Mouse (Mus musculus): Measurements from ENCODE around the gene Tmem248.

Gene Tmem248

GRCm38 (mm10) chr5:130200233-130201029, 16.4 kb upstream of the Tmem248 start:
- DNase-seq (ENCODE audit: low spot score in 2 of 2), result no peak

- DNase-seq (ENCODE audit: low spot score in 2 of 2), result no peak
These were observed 12.9 kb upstream of the Tmem248 start for GRCm38 (mm10) chr5:130203948-130204347.

GRCm38 (mm10) chr5:130204560-130204959, 12.3 kb upstream of the Tmem248 start:
- no peak for DNase-seq (ENCODE audit: low spot score in 2 of 2)

GRCm38 (mm10) chr5:130205441-130206023, 11.3 kb upstream of the Tmem248 start:
- DNase-seq (ENCODE audit: low spot score in 2 of 2), result no peak

GRCm38 (mm10) chr5:130207299-130207698, 9.6 kb upstream of the Tmem248 start:
- DNase-seq (ENCODE audit: low spot score in 2 of 2), result no peak

GRCm38 (mm10) chr5:130212956-130213355, 3.9 kb upstream of the Tmem248 start:
- DNase-seq (ENCODE audit: low spot score in 2 of 2), result no peak

- DNase-seq (ENCODE audit: low spot score in 2 of 2), result no peak
These were observed 525 bp downstream of the Tmem248 start for GRCm38 (mm10) chr5:130217406-130217805.

- DNase-seq (ENCODE audit: low spot score in 2 of 2), result no peak
These were observed 1.5 kb downstream of the Tmem248 start for GRCm38 (mm10) chr5:130218336-130218735.

GRCm38 (mm10) chr5:130221316-130221715, 4.4 kb downstream of the Tmem248 start:
- no peak for DNase-seq (ENCODE audit: low spot score in 2 of 2)

GRCm38 (mm10) chr5:130221760-130222145, 4.9 kb downstream of the Tmem248 start:
- no peak for DNase-seq (ENCODE audit: low spot score in 2 of 2)

- peak; percentile 95 to 99 for DNase-seq (ENCODE audit: low spot score in 2 of 2)
These were observed 5.5 kb downstream of the Tmem248 start for GRCm38 (mm10) chr5:130222146-130223004.

- DNase-seq (ENCODE audit: low spot score in 2 of 2), result no peak
These were observed 9.9 kb downstream of the Tmem248 start for GRCm38 (mm10) chr5:130226790-130227189.

GRCm38 (mm10) chr5:130228120-130228519, 11.2 kb downstream of the Tmem248 start:
- no peak for DNase-seq (ENCODE audit: low spot score in 2 of 2)

GRCm38 (mm10) chr5:130236302-130236701, 19.4 kb downstream of the Tmem248 start:
- no peak for DNase-seq (ENCODE audit: low spot score in 2 of 2)

GRCm38 (mm10) chr5:130239236-130239635, 22.4 kb downstream of the Tmem248 start:
- DNase-seq (ENCODE audit: low spot score in 2 of 2), result no peak

- no peak for DNase-seq (ENCODE audit: low spot score in 2 of 2)
These were observed 23.0 kb downstream of the Tmem248 start for GRCm38 (mm10) chr5:130239856-130240255.

GRCm38 (mm10) chr5:130241426-130241825, 24.5 kb downstream of the Tmem248 start:
- DNase-seq (ENCODE audit: low spot score in 2 of 2), result no peak

- no peak for DNase-seq (ENCODE audit: low spot score in 2 of 2)
These were observed 30.9 kb downstream of the Tmem248 start for GRCm38 (mm10) chr5:130247823-130248222.

GRCm38 (mm10) chr5:130254164-130255016, 37.5 kb downstream of the Tmem248 start:
- no peak for DNase-seq (ENCODE audit: low spot score in 2 of 2)

GRCm38 (mm10) chr5:130255017-130255720, 38.3 kb downstream of the Tmem248 start, which contains the start of the genes Sbds and Tyw1:
Sbds (minus strand) TSS chr5:130255530.
Tyw1 (plus strand) TSS chr5:130255619.
- peak; percentile 97 to 98 for DNase-seq (ENCODE audit: low spot score in 2 of 2)

Measured in spleen, postnatal 4 days (tissue).